Mouse (Mus musculus): ENCODE results near the gene Pmpcb. TPM values are rescaled to one million over a fixed set of nuclear protein-coding genes. Genes with fewer than 3 reads are reported as not detected.
A peak's percentile ranks its signal among the peaks of the same experiment; 100 is the strongest.

Pmpcb gene
- polyA plus RNA-seq, 1 experiment from 2014 or later, result 68.8 TPM

DNA sequence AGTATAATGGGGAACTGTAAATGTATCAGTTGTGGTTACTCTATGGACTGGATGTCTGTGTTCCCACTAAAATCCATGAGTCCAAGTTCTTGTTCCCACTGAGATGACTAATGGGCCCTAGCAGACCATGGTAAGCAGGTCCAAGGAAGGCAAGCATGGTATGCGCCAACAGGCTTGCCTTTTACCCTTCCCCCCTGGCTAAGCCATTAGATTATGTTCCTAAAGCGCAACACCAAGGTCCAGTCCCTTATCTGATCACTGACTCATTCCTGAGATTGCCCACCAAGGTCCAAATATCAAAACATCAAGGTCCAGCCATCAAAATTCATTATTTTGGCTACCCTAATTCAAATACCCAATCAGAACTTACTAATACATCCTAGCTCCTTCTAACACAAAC, 17.7 kb upstream of the Pmpcb start:
- Histone ChIP-seq H3K4me3 (ENCODE audit: low read depth, low read length) (no peak overlapping the region), H3K4me2 (ENCODE audit: low read length) (no peak overlapping the region), H3K36me3 (ENCODE audit: control insufficient read depth, insufficient read depth, low read length) (no peaks in the 10 kb centered on the region), H3K9ac (ENCODE audit: low read depth, low read length) (no peak overlapping the region), H3K9me3 (replicated peaks; ENCODE audit: control insufficient read depth, low read length, poor library complexity, severe bottlenecking) (no peaks in the 10 kb centered on the region), H3K27ac (ENCODE audit: low read length) (no peak overlapping the region), H3K4me1 (ENCODE audit: control insufficient read depth, insufficient read depth, low read length) (no peaks in the 10 kb centered on the region), H3K27me3 (ENCODE audit: control insufficient read depth, insufficient read depth, low read depth, low read length) (no peaks in the 10 kb centered on the region)
- no peak for ATAC-seq
- WGBS, result 95% methylated on average over 2 of the region's 2 CpGs

DNA sequence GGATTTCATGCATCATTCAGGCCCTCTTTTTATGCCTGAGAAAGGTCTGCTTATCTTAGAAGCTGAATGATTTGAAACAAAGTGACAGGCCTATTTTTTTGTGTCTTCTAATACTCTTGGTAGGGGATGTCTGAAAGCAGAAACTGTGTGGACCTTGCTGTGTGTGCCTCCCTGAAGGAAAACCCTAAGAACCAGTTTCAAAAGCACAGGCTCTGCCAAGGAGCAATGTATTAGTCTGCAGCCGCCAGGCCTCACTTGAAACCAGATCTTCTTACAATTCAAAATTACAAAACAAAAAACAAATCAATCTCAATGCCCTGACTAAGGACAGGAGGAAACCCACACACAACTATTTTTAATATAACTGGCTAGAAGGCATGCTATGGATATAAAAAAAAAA, 12.5 kb upstream of the Pmpcb start:
- Histone ChIP-seq H3K27ac (ENCODE audit: low read length) (peak overlapping the region; percentile 75), H3K27me3 (ENCODE audit: control insufficient read depth, insufficient read depth, low read depth, low read length) (no peaks in the 10 kb centered on the region), H3K36me3 (ENCODE audit: control insufficient read depth, insufficient read depth, low read length) (no peaks in the 10 kb centered on the region), H3K9me3 (replicated peaks; ENCODE audit: control insufficient read depth, low read length, poor library complexity, severe bottlenecking) (no peaks in the 10 kb centered on the region), H3K9ac (ENCODE audit: low read depth, low read length) (no peak overlapping the region), H3K4me3 (ENCODE audit: low read depth, low read length) (no peak overlapping the region), H3K4me1 (ENCODE audit: control insufficient read depth, insufficient read depth, low read length) (peaks cover 8% of the 10 kb centered on the region), H3K4me2 (ENCODE audit: low read length) (no peak overlapping the region)
- ATAC-seq, result peak; percentile 7; the same call in 1 of the 2 replicates
- WGBS, result 21% methylated on average over 1 of the region's 1 CpGs

DNA sequence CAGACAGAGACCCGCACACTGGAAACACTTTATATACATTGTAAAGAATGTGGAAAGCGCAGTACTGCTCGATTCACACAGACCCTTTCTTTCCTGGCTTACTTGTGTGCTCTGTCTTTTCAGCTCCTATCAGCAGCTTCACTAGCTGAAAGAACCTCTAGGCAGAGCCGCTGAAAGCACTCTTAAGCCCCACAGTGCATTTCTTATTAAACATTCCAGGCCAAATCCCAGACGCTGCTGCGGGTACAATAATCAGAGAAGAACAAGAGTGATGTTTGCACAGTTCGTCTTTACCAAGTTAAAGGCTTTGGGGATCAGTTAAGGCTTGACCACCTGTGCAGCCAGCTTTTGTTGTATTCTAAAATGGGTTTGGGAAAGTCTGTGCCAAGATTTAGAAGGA, 12.1 kb upstream of the Pmpcb start:
- no peak overlapping the region for H3K9ac ChIP-seq (ENCODE audit: low read depth, low read length)
- peak; percentile 50; the same call in 1 of the 2 replicates for ATAC-seq
- WGBS, result 7% methylated on average over 7 of the region's 7 CpGs

DNA sequence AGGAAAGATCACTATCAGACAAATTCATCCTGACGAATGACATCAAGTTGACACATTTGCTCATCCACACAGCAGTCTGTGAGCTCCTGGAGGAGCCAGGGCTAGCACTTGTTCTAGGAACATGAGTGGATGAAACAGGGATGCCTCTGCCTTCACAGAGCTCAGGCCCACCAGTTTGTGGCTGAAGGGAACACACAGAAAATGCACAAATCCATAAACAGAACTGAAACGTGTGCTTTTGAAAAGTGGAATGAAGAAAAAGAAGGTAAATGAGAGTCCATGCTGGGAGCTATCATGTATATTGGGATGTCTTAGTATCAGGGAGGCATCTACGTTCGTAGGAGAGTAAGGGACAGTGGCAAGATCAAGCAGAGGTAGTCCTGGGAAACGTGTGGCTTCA, 7.8 kb upstream of the Pmpcb start:
- Histone ChIP-seq H3K9ac (ENCODE audit: low read depth, low read length) (no peak overlapping the region), H3K9me3 (replicated peaks; ENCODE audit: control insufficient read depth, low read length, poor library complexity, severe bottlenecking) (no peaks in the 10 kb centered on the region), H3K27ac (ENCODE audit: low read length) (no peak overlapping the region), H3K4me2 (ENCODE audit: low read length) (no peak overlapping the region), H3K4me3 (ENCODE audit: low read depth, low read length) (no peak overlapping the region), H3K4me1 (ENCODE audit: control insufficient read depth, insufficient read depth, low read length) (peaks cover 19% of the 10 kb centered on the region), H3K36me3 (ENCODE audit: control insufficient read depth, insufficient read depth, low read length) (no peaks in the 10 kb centered on the region), H3K27me3 (ENCODE audit: control insufficient read depth, insufficient read depth, low read depth, low read length) (no peaks in the 10 kb centered on the region)
- ATAC-seq, result no peak
- 87% methylated on average over 5 of the region's 5 CpGs for WGBS

More for the DNA sequence above, 12.1 kb upstream of the Pmpcb start:
- Histone ChIP-seq H3K4me2 (ENCODE audit: low read length) (no peak overlapping the region), H3K4me3 (ENCODE audit: low read depth, low read length) (no peak overlapping the region), H3K36me3 (ENCODE audit: control insufficient read depth, insufficient read depth, low read length) (no peaks in the 10 kb centered on the region), H3K9me3 (replicated peaks; ENCODE audit: control insufficient read depth, low read length, poor library complexity, severe bottlenecking) (no peaks in the 10 kb centered on the region), H3K27me3 (ENCODE audit: control insufficient read depth, insufficient read depth, low read depth, low read length) (no peaks in the 10 kb centered on the region), H3K4me1 (ENCODE audit: control insufficient read depth, insufficient read depth, low read length) (peaks cover 8% of the 10 kb centered on the region), H3K27ac (ENCODE audit: low read length) (peak overlapping the region; percentile 75)

DNA sequence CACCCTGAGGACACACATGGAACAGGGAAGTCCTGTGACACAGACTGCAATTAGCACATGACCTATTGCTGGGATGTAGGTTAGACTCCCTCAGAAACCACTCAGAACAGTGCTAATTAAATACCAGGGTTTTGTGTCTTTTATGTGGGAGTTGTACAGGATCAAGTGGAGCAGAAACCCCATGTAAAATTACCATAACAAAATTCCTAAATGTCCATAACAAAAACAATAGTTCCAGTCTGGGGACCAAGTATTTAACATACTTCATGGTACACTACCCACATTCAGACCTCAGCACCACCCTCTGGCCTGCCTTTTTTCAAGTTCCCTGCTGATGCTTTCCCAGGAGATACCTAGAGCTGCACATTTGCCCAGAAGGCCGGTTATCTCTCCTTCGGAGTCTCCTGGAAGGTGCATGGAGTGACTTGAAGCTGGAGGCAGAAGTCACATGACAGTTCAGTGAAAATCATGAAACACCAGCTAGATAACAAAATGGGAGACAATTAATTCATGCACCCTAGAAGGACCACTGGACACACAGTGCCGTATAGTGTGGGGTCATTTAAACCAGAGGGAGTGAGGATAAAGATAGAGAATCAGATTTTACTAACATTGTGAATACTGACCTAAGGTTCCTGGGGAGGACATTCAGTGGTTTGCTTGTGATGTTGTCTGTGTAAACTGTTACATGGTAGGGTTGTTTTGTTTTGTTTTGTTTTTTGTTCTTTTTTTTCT, 4.6 kb upstream of the Pmpcb start:
- Histone ChIP-seq H3K36me3 (ENCODE audit: control insufficient read depth, insufficient read depth, low read length) (no peaks in the 10 kb centered on the region), H3K27me3 (ENCODE audit: control insufficient read depth, insufficient read depth, low read depth, low read length) (no peaks in the 10 kb centered on the region), H3K4me3 (ENCODE audit: low read depth, low read length) (no peak overlapping the region), H3K27ac (ENCODE audit: low read length) (peak overlapping the region; percentile 82), H3K9me3 (replicated peaks; ENCODE audit: control insufficient read depth, low read length, poor library complexity, severe bottlenecking) (no peaks in the 10 kb centered on the region), H3K4me1 (ENCODE audit: control insufficient read depth, insufficient read depth, low read length) (peaks cover 10% of the 10 kb centered on the region), H3K9ac (ENCODE audit: low read depth, low read length) (no peak overlapping the region; the same call in 1 of the 2 replicates), H3K4me2 (ENCODE audit: low read length) (no peak overlapping the region)
- ATAC-seq, result peak; percentile 9
- 15% methylated on average over 3 of the region's 3 CpGs for WGBS

DNA sequence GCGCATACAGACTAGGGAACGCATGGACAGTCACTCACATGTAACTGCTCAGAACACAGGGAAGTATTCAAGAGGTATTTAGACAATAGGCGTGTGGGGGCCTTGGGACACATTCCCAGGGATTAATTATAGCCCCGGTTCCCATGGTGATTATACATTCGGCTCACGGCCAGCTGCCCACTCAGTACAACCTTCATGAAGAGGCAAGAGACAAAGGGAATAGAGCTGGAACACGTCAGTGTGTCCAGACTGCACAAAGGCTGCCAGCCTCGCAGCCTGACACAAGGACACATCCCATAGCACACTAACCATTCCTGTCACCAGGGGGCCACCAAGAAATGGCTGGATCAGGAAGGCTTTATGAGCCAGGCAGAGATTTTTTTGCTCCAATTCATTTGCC, 4.0 kb upstream of the Pmpcb start:
- Histone ChIP-seq H3K4me3 (ENCODE audit: low read depth, low read length) (no peak overlapping the region), H3K4me2 (ENCODE audit: low read length) (no peak overlapping the region; the same call in 1 of the 2 replicates), H3K27me3 (ENCODE audit: control insufficient read depth, insufficient read depth, low read depth, low read length) (no peaks in the 10 kb centered on the region), H3K9ac (ENCODE audit: low read depth, low read length) (0 out of 2 replicates have a peak overlapping the region, but pooled peaks have one; percentile 14), H3K36me3 (ENCODE audit: control insufficient read depth, insufficient read depth, low read length) (no peaks in the 10 kb centered on the region), H3K27ac (ENCODE audit: low read length) (peak overlapping the region; percentile 82), H3K9me3 (replicated peaks; ENCODE audit: control insufficient read depth, low read length, poor library complexity, severe bottlenecking) (no peaks in the 10 kb centered on the region), H3K4me1 (ENCODE audit: control insufficient read depth, insufficient read depth, low read length) (peaks cover 14% of the 10 kb centered on the region)
- peak; percentile 82 for ATAC-seq
- WGBS, result 8% methylated on average over 8 of the region's 8 CpGs

DNA sequence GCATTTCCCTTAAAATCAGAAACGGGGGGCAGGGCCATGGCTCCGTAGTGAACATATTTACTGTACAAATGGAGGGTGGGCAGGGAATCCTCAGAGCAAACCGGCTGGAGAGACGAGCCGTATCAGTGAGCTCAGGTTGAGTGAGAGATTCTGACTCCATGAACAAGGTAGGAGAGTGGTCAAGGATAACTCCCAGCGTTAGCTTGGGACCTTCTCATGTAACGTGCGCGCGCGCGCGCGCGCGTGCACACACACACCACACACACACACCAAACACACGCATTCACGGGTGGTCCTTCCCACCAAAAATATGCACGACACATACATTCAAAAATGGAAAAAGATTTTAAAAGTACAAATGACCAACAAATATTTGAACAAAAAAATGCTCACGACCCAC, 1.8 kb upstream of the Pmpcb start:
- ATAC-seq, result no peak
- Histone ChIP-seq H3K36me3 (ENCODE audit: control insufficient read depth, insufficient read depth, low read length) (peaks cover 4% of the 10 kb centered on the region), H3K4me1 (ENCODE audit: control insufficient read depth, insufficient read depth, low read length) (peaks cover 21% of the 10 kb centered on the region), H3K9ac (ENCODE audit: low read depth, low read length) (no peak overlapping the region), H3K4me3 (ENCODE audit: low read depth, low read length) (no peak overlapping the region), H3K27ac (ENCODE audit: low read length) (no peak overlapping the region), H3K9me3 (replicated peaks; ENCODE audit: control insufficient read depth, low read length, poor library complexity, severe bottlenecking) (no peaks in the 10 kb centered on the region), H3K4me2 (ENCODE audit: low read length) (no peak overlapping the region), H3K27me3 (ENCODE audit: control insufficient read depth, insufficient read depth, low read depth, low read length) (no peaks in the 10 kb centered on the region)
- WGBS, result 84% methylated on average over 20 of the region's 20 CpGs

DNA sequence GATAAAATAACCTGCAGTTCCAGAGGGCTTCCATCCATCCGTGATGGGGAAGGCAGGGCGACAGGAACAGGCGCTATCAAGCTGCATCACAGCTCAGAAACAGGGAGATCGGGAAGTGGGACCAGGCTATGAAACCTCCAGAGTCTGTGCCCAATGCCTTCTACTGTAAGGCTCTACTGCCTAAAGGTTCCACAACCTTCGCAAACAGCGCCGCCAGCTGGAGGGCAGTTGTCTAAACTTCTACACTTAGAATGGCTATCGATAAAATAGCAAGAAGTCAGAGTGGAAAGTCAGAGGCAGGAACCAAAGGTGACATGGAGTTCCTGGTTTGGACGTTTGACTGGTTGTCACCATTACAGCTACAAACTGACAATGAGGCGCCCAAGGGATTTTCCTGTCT, 1.4 kb upstream of the Pmpcb start:
- peaks cover 21% of the 10 kb centered on the region for H3K4me1 ChIP-seq (ENCODE audit: control insufficient read depth, insufficient read depth, low read length)
- no peak overlapping the region for H3K4me2 ChIP-seq (ENCODE audit: low read length)
- H3K27me3 ChIP-seq (ENCODE audit: control insufficient read depth, insufficient read depth, low read depth, low read length), result no peaks in the 10 kb centered on the region
- ATAC-seq, result no peak
- no peaks in the 10 kb centered on the region for H3K9me3 ChIP-seq (replicated peaks; ENCODE audit: control insufficient read depth, low read length, poor library complexity, severe bottlenecking)
- no peak overlapping the region for H3K27ac ChIP-seq (ENCODE audit: low read length)
- H3K9ac ChIP-seq (ENCODE audit: low read depth, low read length), result no peak overlapping the region
- WGBS, result 33% methylated on average over 10 of the region's 10 CpGs
- H3K36me3 ChIP-seq (ENCODE audit: control insufficient read depth, insufficient read depth, low read length), result peaks cover 7% of the 10 kb centered on the region
- H3K4me3 ChIP-seq (ENCODE audit: low read depth, low read length), result no peak overlapping the region

DNA sequence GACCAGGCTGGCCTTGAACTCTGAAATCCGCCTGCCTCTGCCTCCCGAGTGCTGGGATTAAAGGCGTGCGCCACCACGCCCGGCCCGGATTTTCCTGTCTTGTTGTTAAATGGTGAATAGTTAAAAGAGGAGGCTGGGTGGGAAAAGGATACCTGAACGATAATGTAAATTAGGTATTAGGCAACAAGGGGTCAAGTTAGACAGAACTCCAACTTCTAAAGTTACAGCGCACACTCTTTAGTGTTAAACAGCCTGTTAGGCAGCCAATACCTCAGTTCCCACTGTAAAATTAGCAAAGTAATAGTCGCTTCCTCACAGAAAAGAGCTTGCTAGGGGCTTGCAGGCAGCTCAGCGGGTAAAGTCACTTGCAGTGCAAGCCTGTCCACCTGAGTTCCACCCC, 895 bp upstream of the Pmpcb start:
- Histone ChIP-seq H3K9ac (ENCODE audit: low read depth, low read length) (no peak overlapping the region), H3K36me3 (ENCODE audit: control insufficient read depth, insufficient read depth, low read length) (peaks cover 7% of the 10 kb centered on the region), H3K9me3 (replicated peaks; ENCODE audit: control insufficient read depth, low read length, poor library complexity, severe bottlenecking) (no peaks in the 10 kb centered on the region), H3K4me2 (ENCODE audit: low read length) (no peak overlapping the region), H3K4me3 (ENCODE audit: low read depth, low read length) (no peak overlapping the region), H3K4me1 (ENCODE audit: control insufficient read depth, insufficient read depth, low read length) (peaks cover 21% of the 10 kb centered on the region), H3K27ac (ENCODE audit: low read length) (no peak overlapping the region), H3K27me3 (ENCODE audit: control insufficient read depth, insufficient read depth, low read depth, low read length) (no peaks in the 10 kb centered on the region)
- WGBS, result 88% methylated on average over 11 of the region's 11 CpGs
- no peak for ATAC-seq
